Mouse (Mus musculus) liver, embryonic 16.5 days (tissue): ENCODE results near the gene Plxna1. TPM values are rescaled to one million over a fixed set of nuclear protein-coding genes. Genes with fewer than 3 reads are reported as not detected.

Experiments used
- ATAC-seq: fragments of 200-750 bp; cut with Nextera tagmentation; 2 replicates; pipeline ENCODE4 v1.8.0; 2017; ENCODE audit warnings: low read depth, mild to moderate bottlenecking, moderate number of reproducible peaks, moderate library complexity
- H3K27ac ChIP-seq: fragments of 300-500 bp; sonication (generic); 2 replicates; pipeline ENCODE4 v1.5.1; 2014; ENCODE audit warnings: mild to moderate bottlenecking, low read length
- H3K27me3 ChIP-seq: fragments of 300-500 bp; sonication (generic); 2 replicates; pipeline ENCODE4 v1.6.1; 2014; ENCODE audit warnings: low read depth, low read length, mixed read lengths; ENCODE audit not compliant: control insufficient read depth, insufficient read depth
- H3K36me3 ChIP-seq: fragments of 300-500 bp; sonication (generic); 2 replicates; pipeline ENCODE4 v1.6.1; 2014; ENCODE audit warnings: mild to moderate bottlenecking; ENCODE audit not compliant: control insufficient read depth, insufficient read depth
- H3K4me1 ChIP-seq: fragments of 300-500 bp; sonication (generic); 2 replicates; pipeline ENCODE4 v1.6.1; 2014; ENCODE audit warnings: low read depth, low read length, mixed read lengths; ENCODE audit not compliant: control insufficient read depth
- H3K4me2 ChIP-seq: fragments of 300-500 bp; sonication (generic); 2 replicates; pipeline ENCODE4 v1.6.1; 2014; ENCODE audit warnings: low read depth, low read length, mixed read lengths
- H3K4me3 ChIP-seq: fragments of 300-500 bp; sonication (generic); 2 replicates; pipeline ENCODE4 v1.5.1; 2014; ENCODE audit warnings: low read depth, mild to moderate bottlenecking, low read length
- H3K9ac ChIP-seq: fragments of 300-500 bp; sonication (generic); 2 replicates; pipeline ENCODE4 v1.6.1; 2014; ENCODE audit warnings: low read depth, low read length
- H3K9me3 ChIP-seq: fragments of 300-500 bp; sonication (generic); replicated peaks from 2 replicates; pipeline ENCODE4 v1.6.1; 2016; ENCODE audit warnings: low read length; ENCODE audit not compliant: control insufficient read depth
- WGBS: fragments of 180-500 bp; shearing (Covaris S2); extraction: QIAGEN DNeasy Blood & Tissue Kit; methylation state at CpG from one replicate; pipeline ENCODE4 v1.1.7; 2014; ENCODE audit not compliant: insufficient replicate concordance; 5-methylcytosine and 5-hydroxymethylcytosine counted together
- polyA plus RNA-seq: library from polyadenylated mRNA; unstranded; fragments of >200 nt; fragmentation: Nextera tagmentation; extraction: Ambion mirVana; gene quantifications from 2 replicates; pipeline ENCODE4 v1.2.1, GENCODE M21; 2015

Plxna1 gene
- polyA plus RNA-seq, 1 experiment from 2014 or later, result 1.0 TPM

GRCm38 (mm10) chr6:89354726-89355125, 7.7 kb downstream of the Plxna1 start:
- Histone ChIP-seq H3K9me3 (no peaks in the 10 kb centered on the region), H3K36me3 (no peaks in the 10 kb centered on the region), H3K9ac (no peak overlapping the region), H3K27ac (no peak overlapping the region), H3K4me2 (no peak overlapping the region), H3K27me3 (no peaks in the 10 kb centered on the region), H3K4me3 (no peak overlapping the region), H3K4me1 (no peaks in the 10 kb centered on the region; the same call in 1 of the 2 replicates)
- WGBS, result 73% methylated on average over 12 of the region's 12 CpGs
- no peak for ATAC-seq

DNA sequence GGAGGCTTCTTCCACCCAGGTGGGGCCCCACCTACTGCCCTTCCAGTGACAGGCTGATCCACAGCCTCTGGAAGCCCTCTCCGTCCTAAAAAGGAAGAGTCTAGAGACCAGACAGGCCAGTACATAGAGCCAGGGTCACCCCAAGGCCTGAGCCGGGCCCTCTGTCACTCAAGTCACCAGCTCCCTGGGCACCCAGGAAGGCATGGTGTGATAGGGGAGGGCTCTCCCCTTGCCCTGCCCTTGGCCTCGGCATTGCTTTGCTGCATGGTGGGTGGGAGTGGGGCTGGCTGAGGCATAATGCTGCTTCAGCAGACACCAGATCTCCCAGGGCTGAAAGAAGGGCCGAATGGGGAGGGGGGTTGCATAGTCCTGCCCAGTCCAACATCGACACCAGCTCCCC, 8.3 kb downstream of the Plxna1 start:
- Histone ChIP-seq H3K4me1 (no peaks in the 10 kb centered on the region; the same call in 1 of the 2 replicates), H3K9me3 (no peaks in the 10 kb centered on the region), H3K4me3 (no peak overlapping the region), H3K4me2 (no peak overlapping the region), H3K9ac (no peak overlapping the region), H3K27me3 (no peaks in the 10 kb centered on the region), H3K36me3 (no peaks in the 10 kb centered on the region), H3K27ac (no peak overlapping the region)
- WGBS, result 72% methylated on average over 5 of the region's 5 CpGs
- ATAC-seq, result no peak

- H3K4me2 ChIP-seq, result no peak overlapping the region
- no peak overlapping the region for H3K27ac ChIP-seq
- no peak overlapping the region for H3K4me3 ChIP-seq
- H3K27me3 ChIP-seq, result no peaks in the 10 kb centered on the region
- ATAC-seq, result no peak
- no peaks in the 10 kb centered on the region for H3K4me1 ChIP-seq
- H3K9ac ChIP-seq, result no peak overlapping the region
- 61% methylated on average over 8 of the region's 8 CpGs for WGBS
- H3K9me3 ChIP-seq, result no peaks in the 10 kb centered on the region
- no peaks in the 10 kb centered on the region for H3K36me3 ChIP-seq
These were observed 9.3 kb downstream of the Plxna1 start for GRCm38 (mm10) chr6:89353101-89353500.

- no peak for ATAC-seq
- Histone ChIP-seq H3K9me3 (no peaks in the 10 kb centered on the region), H3K4me3 (no peak overlapping the region), H3K4me1 (no peaks in the 10 kb centered on the region), H3K36me3 (no peaks in the 10 kb centered on the region), H3K27me3 (no peaks in the 10 kb centered on the region), H3K9ac (no peak overlapping the region), H3K4me2 (no peak overlapping the region), H3K27ac (no peak overlapping the region)
- 64% methylated on average over 5 of the region's 5 CpGs for WGBS
These were observed 10.8 kb downstream of the Plxna1 start for GRCm38 (mm10) chr6:89351441-89352137.

DNA sequence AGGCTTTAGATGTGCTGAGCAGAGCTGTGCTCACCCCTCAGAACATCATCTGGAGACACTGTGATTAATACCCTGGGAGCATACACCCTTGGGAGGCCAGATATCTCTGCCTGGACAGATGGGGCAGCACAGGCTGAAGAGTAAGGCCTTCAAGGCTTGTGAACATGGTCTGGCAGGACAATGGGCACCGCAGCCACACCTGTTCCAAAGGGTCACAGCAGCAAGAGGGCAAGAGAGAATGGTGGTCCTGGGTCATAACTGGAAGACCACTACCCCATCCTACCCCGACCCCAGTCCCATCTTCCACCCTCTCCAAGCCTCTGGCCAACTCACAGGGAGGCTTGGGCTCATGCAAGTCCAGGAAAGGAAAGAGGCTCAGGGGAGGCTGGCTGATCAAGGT, 11.9 kb downstream of the Plxna1 start:
- Histone ChIP-seq H3K4me1 (no peaks in the 10 kb centered on the region), H3K9ac (no peak overlapping the region), H3K27me3 (no peaks in the 10 kb centered on the region), H3K4me3 (no peak overlapping the region), H3K4me2 (no peak overlapping the region), H3K36me3 (no peaks in the 10 kb centered on the region), H3K27ac (no peak overlapping the region), H3K9me3 (no peaks in the 10 kb centered on the region)
- no peak for ATAC-seq
- WGBS, result 55% methylated on average over 2 of the region's 2 CpGs

- H3K9me3 ChIP-seq, result no peaks in the 10 kb centered on the region
- H3K36me3 ChIP-seq, result no peaks in the 10 kb centered on the region
- no peak for ATAC-seq
- no peak overlapping the region for H3K27ac ChIP-seq
- no peaks in the 10 kb centered on the region for H3K27me3 ChIP-seq
- H3K4me2 ChIP-seq, result no peak overlapping the region
- no peak overlapping the region for H3K4me3 ChIP-seq
- H3K9ac ChIP-seq, result no peak overlapping the region
- 39% methylated on average over 1 of the region's 1 CpGs for WGBS
- no peaks in the 10 kb centered on the region for H3K4me1 ChIP-seq
These were observed 12.3 kb downstream of the Plxna1 start for GRCm38 (mm10) chr6:89350037-89350515.

GRCm38 (mm10) chr6:89348363-89348762, 14.1 kb downstream of the Plxna1 start:
- Histone ChIP-seq H3K27me3 (no peaks in the 10 kb centered on the region), H3K9ac (no peak overlapping the region), H3K27ac (no peak overlapping the region), H3K4me3 (no peak overlapping the region), H3K36me3 (no peaks in the 10 kb centered on the region), H3K4me2 (no peak overlapping the region), H3K9me3 (no peaks in the 10 kb centered on the region), H3K4me1 (no peaks in the 10 kb centered on the region; the same call in 1 of the 2 replicates)
- no peak for ATAC-seq
- WGBS, result 73% methylated on average over 9 of the region's 9 CpGs

DNA sequence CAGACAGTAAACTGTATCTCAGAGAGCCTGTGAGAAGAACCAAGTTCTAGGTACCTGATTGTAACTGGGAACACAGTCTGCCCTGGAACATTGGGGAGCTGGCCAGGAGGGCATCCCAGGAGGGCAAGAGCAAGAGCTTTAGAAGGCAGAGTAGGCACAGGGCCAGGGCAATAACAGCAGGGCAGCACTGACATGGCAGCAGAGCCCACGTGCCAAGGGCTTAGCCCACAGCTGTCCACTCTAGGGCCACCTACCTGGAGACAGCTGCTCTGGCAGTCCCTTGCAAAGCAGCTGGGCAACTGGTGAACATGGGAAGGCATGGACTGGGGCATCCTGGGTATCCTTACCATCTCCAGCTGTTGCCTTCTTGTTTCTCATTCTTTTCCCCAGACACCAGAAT, 14.6 kb downstream of the Plxna1 start:
- H3K9ac ChIP-seq, result no peak overlapping the region
- no peak overlapping the region for H3K4me3 ChIP-seq
- no peaks in the 10 kb centered on the region for H3K9me3 ChIP-seq
- H3K36me3 ChIP-seq, result no peaks in the 10 kb centered on the region
- no peaks in the 10 kb centered on the region for H3K27me3 ChIP-seq
- no peaks in the 10 kb centered on the region; the same call in 1 of the 2 replicates for H3K4me1 ChIP-seq
- WGBS, result 67% methylated on average over 1 of the region's 1 CpGs
- no peak overlapping the region for H3K4me2 ChIP-seq
- ATAC-seq, result no peak
- H3K27ac ChIP-seq, result no peak overlapping the region

- Histone ChIP-seq H3K4me3 (no peak overlapping the region), H3K9me3 (no peaks in the 10 kb centered on the region), H3K36me3 (no peaks in the 10 kb centered on the region), H3K27me3 (no peaks in the 10 kb centered on the region), H3K4me2 (no peak overlapping the region), H3K27ac (no peak overlapping the region), H3K4me1 (no peaks in the 10 kb centered on the region; the same call in 1 of the 2 replicates), H3K9ac (no peak overlapping the region)
- 68% methylated on average over 1 of the region's 1 CpGs for WGBS
- ATAC-seq, result no peak
These were observed 16.6 kb downstream of the Plxna1 start for GRCm38 (mm10) chr6:89345855-89346254.
